Mouse (Mus musculus) midbrain, embryonic 11.5 days (tissue): Measurements from ENCODE around the gene Slc4a10. TPM values are rescaled to one million over a fixed set of nuclear protein-coding genes. Genes with fewer than 3 reads are reported as not detected.

ENCODE experiments used
- ATAC-seq: fragments of 200-750 bp; cut with Nextera tagmentation; 2 replicates; pipeline ENCODE4 v1.8.0; 2017; ENCODE audit warnings: moderate TSS enrichment, moderate library complexity; ENCODE audit not compliant: low FRiP score
- DNase-seq: peaks from one replicate; pipeline ENCODE4 v3.0.0; 2015; ENCODE audit warnings: low spot score; ENCODE audit errors: missing footprints
- H3K27ac ChIP-seq: fragments of 300-500 bp; sonication (generic); 2 replicates; pipeline ENCODE4 v1.5.1; 2014; ENCODE audit warnings: low read depth, low read length
- H3K27me3 ChIP-seq: fragments of 300-500 bp; sonication (generic); 2 replicates; pipeline ENCODE4 v1.6.1; 2014; ENCODE audit warnings: mild to moderate bottlenecking, low read length, moderate library complexity, mixed read lengths; ENCODE audit not compliant: control insufficient read depth, insufficient read depth
- H3K36me3 ChIP-seq: fragments of 300-500 bp; sonication (generic); 2 replicates; pipeline ENCODE4 v1.6.1; 2014; ENCODE audit warnings: mild to moderate bottlenecking, low read length, moderate library complexity, mixed read lengths; ENCODE audit not compliant: control insufficient read depth, insufficient read depth
- H3K4me1 ChIP-seq: fragments of 300-500 bp; sonication (generic); 2 replicates; pipeline ENCODE4 v1.6.1; 2014; ENCODE audit warnings: low read length; ENCODE audit not compliant: control insufficient read depth, insufficient read depth
- H3K4me2 ChIP-seq: fragments of 300-500 bp; sonication (generic); 2 replicates; pipeline ENCODE4 v1.6.1; 2014; ENCODE audit warnings: mild to moderate bottlenecking, moderate library complexity
- H3K4me3 ChIP-seq: fragments of 300-500 bp; sonication (generic); 2 replicates; pipeline ENCODE4 v1.5.1; 2014; ENCODE audit warnings: low read depth, low read length
- H3K9ac ChIP-seq: fragments of 300-500 bp; sonication (generic); 2 replicates; pipeline ENCODE4 v1.6.1; 2014; ENCODE audit warnings: low read length
- H3K9me3 ChIP-seq: fragments of 300-500 bp; sonication (generic); 2 replicates; pipeline ENCODE4 v1.6.1; 2016; ENCODE audit warnings: low read length; ENCODE audit not compliant: control insufficient read depth
- WGBS: fragments of 180-500 bp; shearing (Covaris S2); extraction: QIAGEN DNeasy Blood & Tissue Kit; methylation state at CpG from one replicate; pipeline ENCODE4 v1.1.7; 2014; 5-methylcytosine and 5-hydroxymethylcytosine counted together
- polyA plus RNA-seq: library from polyadenylated mRNA; unstranded; fragments of >200 nt; fragmentation: Nextera tagmentation; extraction: Ambion mirVana; gene quantifications from 2 replicates; pipeline ENCODE4 v1.2.1, GENCODE M21; 2014

Slc4a10 gene
- polyA plus RNA-seq, 1 experiment from 2014 or later, result 0.63 TPM

DNA sequence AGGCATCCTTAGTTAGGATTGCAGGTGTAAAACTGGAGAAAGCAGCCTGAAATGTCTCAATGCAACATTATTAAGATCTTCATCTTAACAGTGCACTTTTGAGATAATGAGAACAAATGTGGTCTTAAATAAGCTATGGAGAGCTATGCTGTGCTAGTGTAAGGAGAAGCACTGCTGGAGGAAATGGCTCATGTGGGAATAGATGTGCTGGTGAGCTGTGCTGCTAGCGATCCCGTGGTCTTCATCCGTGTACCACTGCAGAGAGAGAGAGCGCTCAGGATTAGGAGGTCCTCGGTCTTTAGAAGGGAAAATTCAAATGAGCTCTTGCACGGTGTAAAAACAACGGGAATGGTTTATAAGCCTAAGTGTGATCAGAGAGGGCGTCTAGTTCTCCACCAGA lies 286.2 kb downstream of the Slc4a10 start:
- Histone ChIP-seq H3K9ac (no peak overlapping the region), H3K4me2 (no peak overlapping the region), H3K27me3 (no peaks in the 10 kb centered on the region), H3K9me3 (no peaks in the 10 kb centered on the region), H3K4me1 (no peaks in the 10 kb centered on the region), H3K27ac (no peak overlapping the region), H3K4me3 (no peak overlapping the region), H3K36me3 (no peaks in the 10 kb centered on the region)
- WGBS, result 68% methylated on average over 8 of the region's 8 CpGs
- DNase-seq (no peak), ATAC-seq (no peak)

GRCm38 (mm10) chr2:62334397-62335243 lies 288.4 kb downstream of the Slc4a10 start:
- H3K4me1 ChIP-seq, result no peaks in the 10 kb centered on the region
- DNase-seq (no peak), ATAC-seq (no peak)
- 90% methylated on average over 4 of the region's 4 CpGs for WGBS
- no peak overlapping the region for H3K4me2 ChIP-seq
- no peaks in the 10 kb centered on the region for H3K9me3 ChIP-seq
- no peak overlapping the region for H3K9ac ChIP-seq
- no peaks in the 10 kb centered on the region for H3K36me3 ChIP-seq
- H3K27me3 ChIP-seq, result no peaks in the 10 kb centered on the region
- no peak overlapping the region for H3K4me3 ChIP-seq
- no peak overlapping the region for H3K27ac ChIP-seq

DNA sequence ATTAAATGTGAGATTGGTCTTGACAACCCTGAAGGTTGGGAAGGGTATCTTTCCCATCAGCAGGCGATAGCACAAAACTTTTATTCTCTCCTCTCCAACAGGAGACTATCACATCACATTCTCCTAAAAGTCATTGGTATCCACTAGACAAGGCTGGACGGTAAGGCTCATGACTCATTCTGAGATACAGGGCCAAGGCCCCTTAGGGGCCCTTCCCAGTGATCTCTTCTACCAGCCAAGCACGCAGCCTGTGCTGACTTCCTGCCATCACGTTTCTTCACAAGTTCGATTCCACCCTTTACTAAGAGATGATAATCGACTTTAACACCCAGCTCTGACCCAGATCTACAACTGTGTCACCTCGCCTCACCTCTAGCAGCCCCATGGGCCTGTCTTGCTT lies 290.8 kb downstream of the Slc4a10 start:
- no peak for ATAC-seq
- Histone ChIP-seq H3K27me3 (no peaks in the 10 kb centered on the region), H3K4me3 (no peak overlapping the region), H3K9ac (no peak overlapping the region), H3K27ac (no peak overlapping the region), H3K36me3 (no peaks in the 10 kb centered on the region), H3K4me2 (no peak overlapping the region), H3K9me3 (no peaks in the 10 kb centered on the region), H3K4me1 (peaks cover 4% of the 10 kb centered on the region; the same call in 1 of the 2 replicates)
- WGBS, result 89% methylated on average over 7 of the region's 7 CpGs
- DNase-seq, result no peak

GRCm38 (mm10) chr2:62339222-62339944 lies 293.1 kb downstream of the Slc4a10 start:
- H3K36me3 ChIP-seq, result no peaks in the 10 kb centered on the region
- peaks cover 4% of the 10 kb centered on the region; the same call in 1 of the 2 replicates for H3K4me1 ChIP-seq
- no peak for ATAC-seq
- no peak overlapping the region for H3K27ac ChIP-seq
- no peak overlapping the region for H3K9ac ChIP-seq
- no peak overlapping the region for H3K4me2 ChIP-seq
- H3K4me3 ChIP-seq, result no peak overlapping the region
- H3K27me3 ChIP-seq, result no peaks in the 10 kb centered on the region
- WGBS, result 83% methylated on average over 4 of the region's 4 CpGs
- DNase-seq, result no peak
- no peaks in the 10 kb centered on the region for H3K9me3 ChIP-seq

GRCm38 (mm10) chr2:62341061-62341733 lies 294.9 kb downstream of the Slc4a10 start:
- WGBS, result 77% methylated on average over 3 of the region's 3 CpGs
- H3K27ac ChIP-seq, result no peak overlapping the region
- peak overlapping the region; percentile 29; the same call in 1 of the 2 replicates for H3K4me2 ChIP-seq
- no peak for DNase-seq
- H3K9me3 ChIP-seq, result no peaks in the 10 kb centered on the region
- peak; percentile 58 for ATAC-seq
- H3K4me3 ChIP-seq, result peak overlapping the region; percentile 8; the same call in 1 of the 2 replicates
- no peaks in the 10 kb centered on the region for H3K36me3 ChIP-seq
- H3K4me1 ChIP-seq, result peaks cover 4% of the 10 kb centered on the region; the same call in 1 of the 2 replicates
- H3K9ac ChIP-seq, result peak overlapping the region; percentile 16; the same call in 1 of the 2 replicates
- no peaks in the 10 kb centered on the region for H3K27me3 ChIP-seq

DNA sequence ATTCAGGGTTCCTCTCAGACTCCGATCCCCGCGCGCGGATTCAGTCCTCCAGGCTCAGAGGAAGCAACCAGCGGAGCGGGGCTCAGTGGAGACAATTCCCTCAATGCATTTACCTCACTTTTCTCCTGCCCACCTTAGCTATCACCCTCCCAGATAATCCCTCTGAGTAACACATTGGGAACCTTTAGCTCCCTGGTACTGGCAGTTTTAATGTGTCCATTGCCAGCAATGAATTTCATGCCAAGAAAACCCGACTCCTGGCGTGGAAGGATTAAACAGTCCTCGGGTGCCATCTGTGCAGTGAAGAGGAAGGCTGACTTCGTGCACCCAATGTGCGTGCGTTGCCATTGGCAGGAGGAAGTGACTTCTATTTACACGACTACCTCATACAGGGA lies 295.5 kb downstream of the Slc4a10 start:
- H3K27ac ChIP-seq, result no peak overlapping the region
- DNase-seq (peak; percentile 90), ATAC-seq (peak; percentile 63)

DNA sequence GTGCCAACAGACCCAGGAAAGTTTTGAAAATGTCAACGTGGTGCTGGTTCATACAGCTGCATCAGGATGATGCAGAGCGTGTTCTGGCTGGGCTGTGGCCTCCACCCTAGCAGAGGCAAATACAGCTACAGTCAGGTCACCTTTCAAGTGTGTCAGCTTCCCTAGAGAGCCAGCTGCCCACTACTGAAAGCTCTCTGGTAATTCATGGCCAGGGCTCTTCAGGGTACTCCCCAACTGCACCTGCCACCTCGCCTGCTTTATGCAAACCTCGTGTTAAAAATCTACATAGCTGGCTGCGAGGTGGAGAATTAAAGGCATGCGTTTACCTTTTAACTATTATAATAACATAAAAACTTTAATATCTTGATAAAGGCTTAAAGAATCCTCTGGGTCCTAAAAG lies 298.1 kb downstream of the Slc4a10 start:
- Histone ChIP-seq H3K9me3 (no peaks in the 10 kb centered on the region), H3K4me1 (peaks cover 4% of the 10 kb centered on the region; the same call in 1 of the 2 replicates), H3K4me3 (no peak overlapping the region), H3K27ac (no peak overlapping the region), H3K27me3 (no peaks in the 10 kb centered on the region), H3K4me2 (no peak overlapping the region), H3K36me3 (no peaks in the 10 kb centered on the region), H3K9ac (no peak overlapping the region)
- 65% methylated on average over 6 of the region's 6 CpGs for WGBS
- DNase-seq, result no peak
- ATAC-seq, result no peak

More for the DNA sequence above, 295.5 kb downstream of the Slc4a10 start:
- Histone ChIP-seq H3K36me3 (no peaks in the 10 kb centered on the region), H3K9ac (peak overlapping the region; percentile 16; the same call in 1 of the 2 replicates), H3K27me3 (no peaks in the 10 kb centered on the region), H3K4me2 (peak overlapping the region; percentile 29; the same call in 1 of the 2 replicates), H3K4me1 (peaks cover 4% of the 10 kb centered on the region; the same call in 1 of the 2 replicates), H3K4me3 (peak overlapping the region; percentile 8; the same call in 1 of the 2 replicates), H3K9me3 (no peaks in the 10 kb centered on the region)
- WGBS, result 17% methylated on average over 14 of the region's 14 CpGs

DNA sequence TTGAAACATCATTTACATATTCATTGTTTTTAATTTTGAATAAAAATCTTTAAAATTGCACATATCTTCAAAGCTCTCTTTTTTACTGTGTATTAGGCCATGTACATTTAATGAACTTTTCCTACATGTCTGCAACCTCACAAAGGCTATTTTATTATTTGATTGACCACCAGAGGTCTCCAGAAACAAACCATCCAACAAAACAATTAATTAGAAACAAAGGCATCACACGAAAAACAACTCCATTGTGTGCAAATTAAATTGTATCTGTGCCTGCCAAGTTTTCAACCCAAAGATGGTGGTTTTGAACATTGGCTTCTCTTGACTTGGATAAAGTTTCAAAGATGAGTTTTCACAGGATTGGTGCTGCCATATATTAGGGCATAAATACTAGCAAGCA lies 300.5 kb downstream of the Slc4a10 start:
- Histone ChIP-seq H3K36me3 (no peaks in the 10 kb centered on the region), H3K4me3 (no peak overlapping the region), H3K4me2 (no peak overlapping the region), H3K27ac (no peak overlapping the region), H3K4me1 (peaks cover 2% of the 10 kb centered on the region; the same call in 1 of the 2 replicates), H3K9me3 (no peaks in the 10 kb centered on the region), H3K27me3 (no peaks in the 10 kb centered on the region), H3K9ac (no peak overlapping the region)
- ATAC-seq (no peak), DNase-seq (no peak)
- 30% methylated on average over 1 of the region's 1 CpGs for WGBS
